Mouse (Mus musculus) adrenal gland, adult 18-20 months (tissue): ENCODE data around the gene Fxyd7. TPM values are rescaled to one million over a fixed set of nuclear protein-coding genes. Genes with fewer than 3 reads are reported as not detected.

ENCODE experiments used
- DNase-seq, 2 experiments: peaks; one replicate each; pipeline ENCODE4 v3.0.0; 2021 to 2022; ENCODE audit warnings: low spot score in 2 of 2
- total RNA-seq, 2 experiments: library from RNA; stranded (reverse); gene quantifications; 1 replicate in 1 of 2; 2 replicates in 1 of 2; pipeline ENCODE4 v1.2.3; 2021

Gene Fxyd7
- total RNA-seq, 2 experiments from 2014 or later, result 1.9 to 2.3 TPM

DNA sequence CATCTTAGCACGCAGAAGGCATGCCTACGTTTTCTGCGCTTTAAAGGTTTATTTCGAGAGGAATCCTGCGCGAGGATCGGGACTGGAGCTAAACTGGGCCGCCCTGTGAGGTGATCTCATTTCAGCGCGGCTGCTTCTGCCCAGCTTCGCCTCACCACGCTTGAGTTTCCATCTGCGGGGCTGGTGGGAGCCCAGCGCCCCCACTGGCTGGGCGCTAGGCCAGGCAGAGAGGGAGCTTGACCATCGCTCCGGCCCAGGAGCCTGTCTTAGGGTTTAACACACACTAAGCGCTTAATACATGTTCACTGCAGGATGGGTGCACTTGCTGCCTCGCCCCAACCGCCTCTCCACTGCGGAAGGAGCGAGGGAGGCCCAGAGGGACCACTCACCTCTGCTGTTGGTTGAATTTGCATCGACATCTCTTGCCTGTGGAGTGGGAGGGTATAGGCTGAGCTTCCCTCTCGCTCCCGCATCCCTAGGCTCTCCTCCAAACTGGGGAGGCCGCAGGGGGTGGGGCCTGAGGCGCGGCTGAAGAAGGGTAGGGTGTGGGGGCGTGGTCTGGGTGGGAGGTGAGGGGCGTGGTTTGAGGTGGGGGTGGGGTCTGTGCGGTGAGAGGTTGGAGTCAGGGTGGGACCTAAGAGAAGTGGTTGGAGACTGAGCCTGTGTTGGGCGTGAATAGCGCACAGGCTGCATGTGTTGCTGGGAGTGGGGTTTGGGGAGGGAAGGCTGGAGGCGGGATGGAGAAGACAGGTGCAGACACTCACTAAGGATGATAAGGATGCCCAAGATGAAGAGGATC is 1.6 kb upstream of the Fxyd7 start:
- no peak for DNase-seq

DNA sequence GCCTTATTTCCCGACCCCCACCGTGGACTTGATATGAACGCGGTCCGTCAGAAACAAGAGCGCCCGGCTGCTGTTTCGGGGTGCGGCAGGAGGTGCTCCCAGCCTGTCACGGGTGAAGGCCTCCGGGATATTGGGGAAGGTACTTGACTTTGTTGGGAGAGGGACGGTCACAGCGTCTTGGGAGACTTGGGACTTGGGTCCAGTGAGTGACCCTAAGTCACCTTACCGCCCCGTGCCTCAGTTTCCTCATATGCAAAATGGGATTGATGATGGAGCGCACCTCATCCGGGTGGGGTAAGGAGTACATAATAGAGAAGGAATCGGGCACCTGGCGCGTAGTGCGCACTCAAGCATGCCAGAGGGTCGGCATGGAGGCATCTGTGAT is 976 bp upstream of the Fxyd7 start:
- DNase-seq, result no peak

DNA sequence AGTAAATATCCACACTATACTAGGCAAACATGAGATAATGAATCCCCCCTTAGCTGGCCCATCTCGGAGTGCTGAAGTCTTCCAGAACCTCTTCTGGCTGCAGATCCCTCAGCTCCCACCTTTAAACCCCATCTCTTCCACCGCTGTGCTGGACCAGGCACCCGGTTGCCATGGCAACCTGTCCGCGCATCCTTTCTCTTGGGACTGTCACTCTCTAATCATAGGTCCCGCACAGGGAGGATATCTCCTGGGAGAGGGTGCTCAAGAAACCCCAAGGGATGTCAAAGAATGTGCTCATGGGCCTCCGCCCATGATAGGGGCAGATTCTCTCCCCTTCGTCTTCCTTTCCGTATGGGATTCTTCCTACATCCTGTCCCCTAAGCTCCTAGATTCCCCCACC is 346 bp downstream of the Fxyd7 start:
- DNase-seq, result no peak

DNA sequence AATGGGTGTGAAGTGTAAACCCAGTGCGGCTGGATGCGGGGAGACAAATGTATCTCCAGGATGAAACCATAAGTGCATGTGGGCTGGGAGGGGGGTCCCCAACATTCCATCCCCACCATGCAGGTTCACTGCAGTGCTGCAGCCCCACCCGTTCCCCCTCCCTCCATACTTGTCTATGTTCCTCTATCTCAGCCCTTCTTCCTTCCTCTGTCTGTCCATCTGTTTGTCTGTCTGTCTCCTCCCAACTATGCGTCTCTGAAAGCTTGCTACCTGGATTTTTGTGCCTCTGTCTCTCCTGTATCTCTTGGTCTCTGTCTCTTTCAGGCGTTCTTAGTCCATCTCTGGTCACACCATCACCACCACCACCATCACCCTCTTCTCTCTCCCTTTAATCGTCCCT is 780 bp downstream of the Fxyd7 start:
- DNase-seq, result no peak

DNA sequence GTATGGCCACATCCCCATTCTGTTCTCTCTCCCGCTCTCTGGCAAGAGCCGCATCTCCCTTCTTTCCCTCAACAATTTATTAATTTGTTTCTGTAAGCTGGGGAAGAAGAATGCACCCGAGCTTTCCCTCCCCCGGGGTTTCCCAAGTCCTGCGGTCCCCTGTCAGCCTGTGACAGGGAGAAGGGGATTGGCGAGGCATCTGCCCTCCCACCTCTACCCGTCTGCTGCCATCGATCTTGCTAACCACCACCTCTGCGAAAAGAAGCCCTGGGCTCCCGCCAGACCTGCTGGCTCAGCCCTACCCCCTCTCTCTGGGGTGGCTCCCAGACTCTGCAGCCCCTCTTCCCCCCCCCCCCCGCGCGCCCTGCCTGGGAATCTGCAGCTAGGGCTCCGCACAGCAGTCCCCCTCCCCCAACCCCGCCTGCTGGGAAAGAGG is 1.4 kb downstream of the Fxyd7 start:
- no peak for DNase-seq

DNA sequence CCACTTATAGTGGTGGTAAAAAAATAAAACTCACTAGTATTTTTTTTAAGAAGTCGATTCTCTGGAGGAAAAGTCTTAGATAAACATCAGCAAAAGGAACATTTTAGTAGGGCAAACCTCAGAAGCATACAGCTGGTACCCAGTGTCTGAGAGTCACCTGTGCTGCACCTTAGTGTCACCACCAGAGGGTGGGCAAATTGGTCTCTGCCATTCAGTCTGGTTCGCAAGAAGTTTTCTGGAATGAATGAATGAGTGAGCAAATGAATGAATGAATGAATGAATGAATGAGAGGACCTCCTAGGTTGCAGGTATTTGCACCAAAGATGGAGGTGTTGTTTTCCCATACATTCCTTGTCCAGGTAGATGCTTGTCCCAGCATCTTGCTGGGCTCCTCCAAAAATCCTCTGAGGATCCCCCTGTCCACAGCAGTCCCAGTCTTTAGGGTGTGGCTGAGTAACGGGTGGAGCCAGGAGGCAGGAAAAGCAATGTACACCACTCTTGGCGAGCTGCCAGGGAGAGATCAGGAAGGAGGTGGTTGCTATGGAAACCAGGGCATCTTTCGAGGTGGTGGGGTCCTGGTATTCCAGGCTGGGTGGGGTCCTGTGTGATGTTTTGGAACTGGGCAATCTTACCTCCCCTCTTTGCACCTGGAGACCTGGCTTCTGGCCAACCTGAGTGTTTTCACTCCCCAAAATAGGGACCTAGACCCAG is 2.0 kb downstream of the Fxyd7 start:
- DNase-seq, result no peak

DNA sequence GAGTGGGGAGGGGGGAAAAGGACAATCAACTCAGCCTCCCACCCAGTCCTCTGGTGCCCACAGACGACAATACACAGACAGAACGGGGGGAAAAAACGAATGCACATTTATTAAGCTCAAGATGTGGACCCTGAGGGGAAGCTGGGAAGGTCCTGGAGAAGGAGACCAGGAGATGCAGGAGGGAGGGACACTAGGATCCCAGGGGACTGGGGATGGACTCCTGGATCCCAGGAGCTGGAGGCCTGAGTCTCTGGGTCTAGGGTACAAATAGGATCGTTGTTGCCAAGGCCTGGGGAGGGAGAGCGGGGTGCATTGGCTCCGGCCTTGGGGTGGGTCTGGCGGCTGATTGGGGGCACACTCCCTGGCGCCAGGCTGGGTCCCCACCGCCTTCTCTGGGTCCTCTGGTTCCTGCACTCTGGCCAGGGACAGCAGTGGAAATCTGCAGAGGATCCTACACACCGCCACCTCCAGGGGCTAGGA is 8.8 kb downstream of the Fxyd7 start, which contains the start of gene Fxyd5:
TSS of gene Fxyd5 (minus strand) at position 51 of the 480 bp plus-strand sequence.
- no peak for DNase-seq

DNA sequence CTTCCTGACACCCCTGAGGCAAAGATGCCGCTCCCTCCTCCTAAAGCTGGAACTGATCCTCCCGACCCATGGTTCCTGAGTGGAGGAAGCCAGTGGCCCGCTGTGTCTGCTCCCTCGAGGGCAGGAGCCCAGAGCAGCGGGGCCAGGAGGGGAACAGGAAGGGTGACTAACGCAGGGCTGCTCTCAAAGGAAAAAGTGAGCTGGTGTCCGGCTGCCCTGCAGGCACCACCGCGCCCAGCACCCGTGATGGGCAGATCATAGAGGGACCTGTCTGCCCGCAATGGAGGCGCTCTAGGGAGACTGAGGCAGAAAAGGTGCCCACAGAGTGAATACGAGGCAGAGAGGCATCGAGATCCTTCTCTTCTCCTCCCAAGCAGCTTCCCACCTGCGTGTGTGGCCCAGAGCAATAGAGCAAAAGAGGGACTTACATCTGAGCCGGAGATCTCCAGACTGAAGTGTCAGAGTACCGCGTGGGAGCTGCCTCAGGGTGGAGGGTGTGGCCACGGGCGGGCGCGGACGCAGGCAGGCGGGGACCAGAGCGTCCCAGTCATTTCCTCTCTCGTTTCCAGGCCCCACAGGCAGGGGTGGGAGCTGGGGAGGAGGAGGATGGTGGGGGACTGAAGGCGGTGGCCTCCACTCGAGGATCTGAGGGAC is 9.5 kb downstream of the Fxyd7 start:
- peak; percentile 58 to 73 for DNase-seq

DNA sequence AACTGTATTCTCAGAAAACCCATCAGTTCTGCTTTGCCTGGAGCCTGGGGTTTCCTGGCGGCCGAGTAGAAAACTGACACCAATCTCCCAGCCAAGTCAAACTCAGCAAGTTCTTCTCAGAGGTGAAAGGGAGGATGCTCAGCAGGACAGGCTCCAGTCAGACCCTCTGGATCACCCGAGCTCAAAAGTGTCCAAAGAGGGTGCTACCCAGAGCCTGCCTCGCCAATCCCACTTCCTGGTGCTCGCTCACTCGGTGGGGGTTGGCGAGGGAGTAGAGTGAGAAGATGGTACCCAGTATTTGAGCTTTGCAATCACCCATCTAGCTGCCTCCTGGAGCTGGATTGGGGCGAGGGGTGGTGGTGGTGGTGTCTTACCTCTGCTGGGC is 10.3 kb downstream of the Fxyd7 start:
- DNase-seq, result no peak

DNA sequence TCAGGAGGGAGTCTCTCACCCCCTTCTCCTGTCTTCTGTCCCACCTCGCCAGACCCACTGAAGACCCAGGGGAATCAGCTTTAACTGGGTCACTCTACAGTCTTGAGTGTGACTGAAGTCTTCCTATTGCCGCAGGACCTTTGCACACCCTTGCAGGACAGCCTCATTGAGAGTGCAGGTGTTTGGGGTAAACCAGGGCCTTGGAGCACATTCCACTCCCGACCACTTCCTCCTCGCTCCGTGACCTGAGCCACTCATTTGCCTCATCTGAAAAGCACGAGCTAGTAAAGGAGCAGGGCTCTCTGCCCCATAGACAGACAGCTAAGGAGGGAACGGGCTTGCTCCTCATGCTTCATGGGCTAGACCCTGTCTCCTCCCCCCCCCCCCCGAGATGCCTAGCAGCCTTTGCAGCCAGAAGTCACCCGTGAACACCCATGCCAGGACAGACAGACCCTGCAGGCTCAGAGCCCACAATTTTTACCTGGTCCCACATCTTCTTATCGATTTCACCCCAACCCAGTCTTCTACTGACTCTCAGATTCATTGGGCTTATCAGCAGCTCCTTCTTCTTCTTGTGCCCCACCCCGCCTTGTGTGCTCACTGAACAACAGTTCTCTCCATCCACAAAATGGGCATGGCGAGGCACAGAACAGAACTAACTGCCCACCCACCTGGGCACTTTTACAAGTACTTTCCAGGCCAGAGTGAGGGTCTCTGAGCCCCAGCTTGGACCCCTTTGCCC is 10.8 kb downstream of the Fxyd7 start:
- no peak for DNase-seq

DNA sequence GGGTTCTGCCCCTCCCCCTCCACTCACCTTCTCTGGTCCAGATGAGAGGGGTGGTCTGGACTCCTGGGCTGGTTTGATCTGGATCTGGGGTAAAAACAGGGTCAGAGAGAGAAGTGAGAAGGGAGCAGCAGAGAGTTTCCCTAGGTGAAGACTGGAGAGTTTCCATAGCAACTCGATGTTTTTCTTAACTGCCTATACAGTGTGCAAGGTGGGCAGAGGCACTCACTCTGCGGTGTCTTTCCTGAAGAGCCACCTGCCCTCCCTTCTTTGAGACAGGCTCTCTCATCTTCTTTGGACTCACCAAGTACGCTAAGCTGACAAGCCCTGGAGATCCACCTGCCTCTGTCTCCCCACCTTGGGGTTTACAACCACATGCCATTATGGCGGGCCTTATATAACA is 12.3 kb downstream of the Fxyd7 start:
- DNase-seq, result no peak

DNA sequence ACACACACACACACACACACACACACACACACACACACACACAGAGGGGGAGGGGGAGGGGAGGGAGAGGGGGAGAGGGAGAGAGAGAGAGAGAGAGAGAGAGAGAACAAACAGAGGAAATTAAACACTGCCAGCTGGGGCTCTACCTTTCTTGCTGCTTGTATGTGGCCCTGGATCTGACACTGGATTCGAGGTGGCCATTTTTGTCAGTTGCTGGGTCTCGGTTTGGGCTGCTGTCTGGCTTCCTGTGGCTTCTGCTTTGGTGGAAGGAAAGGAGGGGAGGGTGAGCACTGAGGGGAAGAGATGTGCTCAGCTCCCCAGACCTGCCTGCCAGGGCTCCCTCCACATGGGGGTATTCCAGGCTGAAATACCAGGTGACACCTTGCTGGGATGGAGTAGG is 13.6 kb downstream of the Fxyd7 start:
- no peak for DNase-seq

DNA sequence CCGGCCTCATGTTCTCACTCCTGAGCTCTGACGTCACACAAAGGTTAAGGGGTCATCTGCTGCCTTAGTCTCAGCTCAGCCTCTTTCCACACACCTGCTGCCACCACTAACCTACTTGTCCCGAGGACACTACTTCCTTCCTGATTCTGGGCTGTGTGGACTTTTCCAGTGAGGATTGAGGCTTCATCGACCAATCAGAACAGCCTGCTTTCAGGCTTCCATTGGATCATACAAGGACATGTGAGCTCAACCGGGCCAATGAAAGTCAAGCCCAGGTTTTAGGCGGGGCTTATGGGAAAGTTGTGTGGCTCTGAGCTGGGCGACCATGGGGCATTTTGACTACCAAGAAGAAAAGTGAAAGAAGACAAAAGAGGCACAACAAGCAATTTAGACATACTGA is 14.3 kb downstream of the Fxyd7 start:
- DNase-seq, result no peak

DNA sequence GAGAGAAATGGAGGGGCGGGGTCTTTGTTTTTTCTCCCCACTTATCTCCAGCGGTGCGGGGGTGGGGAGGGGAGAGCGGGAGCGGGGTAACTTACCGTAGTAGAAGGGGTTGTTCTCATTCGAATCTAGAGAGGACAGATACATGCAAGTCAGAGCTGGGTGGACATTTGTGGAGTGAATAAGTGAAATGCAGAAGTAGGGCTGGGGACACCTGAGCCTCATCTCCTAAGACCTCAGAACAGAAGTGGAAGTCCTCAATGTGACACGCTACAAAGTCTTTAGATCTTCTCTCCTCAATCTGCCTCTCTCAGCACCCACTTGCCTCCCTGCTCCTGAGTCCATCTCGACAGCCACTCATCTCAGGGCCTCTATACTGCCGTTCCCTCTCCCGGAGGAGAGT is 16.0 kb downstream of the Fxyd7 start:
- DNase-seq, result no peak

DNA sequence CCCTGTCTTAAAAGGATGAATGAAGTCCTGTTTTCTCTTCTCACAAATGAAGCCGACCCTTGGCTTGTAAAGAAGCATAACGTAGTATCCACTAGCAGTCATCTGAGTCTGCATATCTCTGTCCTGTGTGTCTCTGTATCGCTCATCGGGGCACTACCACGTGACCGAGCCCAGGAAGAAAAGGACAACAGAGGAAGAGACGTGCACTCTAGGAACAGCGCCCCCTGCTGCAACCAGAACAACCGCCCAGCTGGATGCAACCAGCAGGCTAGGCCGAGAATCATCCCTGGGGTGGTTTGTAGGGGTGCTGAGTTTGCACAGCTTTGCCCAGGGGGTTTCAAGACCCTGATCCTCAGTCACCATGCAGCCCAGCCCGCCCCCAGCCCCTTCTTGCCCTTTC is 16.5 kb downstream of the Fxyd7 start:
- no peak for DNase-seq

DNA sequence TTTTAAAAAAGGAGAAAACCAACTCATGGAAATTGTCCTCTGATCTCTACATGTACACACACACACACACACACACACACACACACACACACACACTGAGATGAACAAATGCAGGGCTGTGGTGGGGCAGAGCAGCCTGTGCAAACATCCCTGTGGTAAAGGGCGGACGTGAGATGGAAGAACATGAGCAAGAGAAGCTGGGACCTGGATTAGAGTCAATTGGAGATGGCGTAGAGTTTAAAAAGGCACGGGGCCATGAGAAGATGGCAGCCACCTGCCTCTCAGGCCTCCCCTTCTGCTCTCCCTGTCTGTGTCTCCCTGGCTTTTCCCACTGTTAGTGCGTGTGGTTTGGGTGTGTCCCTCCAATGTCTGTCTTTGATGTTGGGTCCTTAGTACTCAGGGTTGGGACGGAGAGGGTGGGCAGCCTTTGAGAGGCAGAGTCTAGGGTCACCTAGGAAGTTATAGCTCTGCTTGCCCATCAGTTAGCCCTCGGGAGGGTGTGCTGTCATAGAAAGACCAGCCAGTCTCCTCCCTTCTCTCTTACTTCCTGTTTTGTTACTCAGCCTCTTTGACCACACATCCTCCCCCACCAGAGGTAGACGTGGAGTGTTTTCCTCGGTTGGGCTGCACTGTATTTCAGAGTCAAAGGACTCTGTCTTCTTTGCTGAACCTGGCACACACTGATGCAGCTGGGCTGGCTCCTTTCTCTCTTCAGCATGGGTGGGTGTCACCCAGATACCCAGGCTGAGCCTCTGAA is 17.7 kb downstream of the Fxyd7 start:
- no peak for DNase-seq

DNA sequence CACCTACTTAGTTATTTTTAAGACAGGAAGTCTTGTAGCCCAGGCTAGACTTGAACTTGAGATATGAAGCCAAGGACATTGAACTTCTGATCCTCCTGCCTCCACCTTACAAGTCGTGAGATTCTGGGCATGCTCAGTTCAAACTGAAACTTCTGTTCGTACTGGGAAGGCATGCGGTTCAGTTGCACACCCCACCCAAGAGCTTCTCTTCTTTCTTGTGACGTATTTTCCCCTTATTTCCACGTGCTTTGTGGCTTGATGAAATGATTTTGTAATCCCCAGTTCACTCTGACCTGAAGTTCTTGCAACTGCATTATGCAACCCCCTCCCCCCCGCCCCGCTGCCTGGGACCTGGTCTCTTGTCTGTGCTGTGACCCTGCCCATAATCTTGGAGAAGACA is 19.5 kb downstream of the Fxyd7 start:
- no peak for DNase-seq

DNA sequence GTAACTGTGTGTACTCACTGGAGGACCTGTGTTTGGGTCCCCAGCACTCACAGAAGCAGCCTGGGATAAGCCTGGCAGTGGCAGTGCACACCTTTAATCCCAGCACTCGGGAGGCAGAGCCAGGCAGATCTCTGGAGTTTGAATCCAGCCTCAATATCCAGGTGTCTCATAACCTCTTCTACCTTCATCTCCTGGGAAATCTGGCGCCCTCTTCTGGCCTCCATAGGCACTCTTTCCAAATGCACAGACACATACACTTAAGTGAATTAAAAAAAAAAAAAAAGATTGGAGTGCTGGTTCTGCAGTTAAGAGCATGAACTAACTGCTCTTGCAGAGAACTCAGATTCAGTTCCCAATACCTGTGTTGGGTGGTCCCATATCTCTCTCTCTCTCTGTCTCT is 20.6 kb downstream of the Fxyd7 start:
- no peak for DNase-seq

DNA sequence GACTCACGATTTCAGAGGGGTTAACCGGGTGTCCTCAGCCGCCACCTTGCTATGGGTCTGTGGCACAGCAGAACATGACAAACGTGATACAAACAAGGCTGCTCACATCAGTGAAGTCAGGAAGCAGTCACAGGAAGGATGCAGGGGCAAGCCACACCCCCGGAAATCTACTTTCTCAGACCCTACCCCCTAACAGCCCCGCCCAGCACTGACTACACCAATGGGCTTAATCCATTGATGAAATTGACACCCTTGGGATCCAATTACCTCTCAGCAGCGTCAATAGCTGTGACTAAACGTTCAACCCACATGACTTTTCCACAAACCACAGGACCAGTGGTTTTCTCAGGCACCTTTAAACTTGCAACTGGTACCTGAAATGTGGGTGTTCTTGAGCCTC is 22.7 kb downstream of the Fxyd7 start:
- DNase-seq, result no peak

DNA sequence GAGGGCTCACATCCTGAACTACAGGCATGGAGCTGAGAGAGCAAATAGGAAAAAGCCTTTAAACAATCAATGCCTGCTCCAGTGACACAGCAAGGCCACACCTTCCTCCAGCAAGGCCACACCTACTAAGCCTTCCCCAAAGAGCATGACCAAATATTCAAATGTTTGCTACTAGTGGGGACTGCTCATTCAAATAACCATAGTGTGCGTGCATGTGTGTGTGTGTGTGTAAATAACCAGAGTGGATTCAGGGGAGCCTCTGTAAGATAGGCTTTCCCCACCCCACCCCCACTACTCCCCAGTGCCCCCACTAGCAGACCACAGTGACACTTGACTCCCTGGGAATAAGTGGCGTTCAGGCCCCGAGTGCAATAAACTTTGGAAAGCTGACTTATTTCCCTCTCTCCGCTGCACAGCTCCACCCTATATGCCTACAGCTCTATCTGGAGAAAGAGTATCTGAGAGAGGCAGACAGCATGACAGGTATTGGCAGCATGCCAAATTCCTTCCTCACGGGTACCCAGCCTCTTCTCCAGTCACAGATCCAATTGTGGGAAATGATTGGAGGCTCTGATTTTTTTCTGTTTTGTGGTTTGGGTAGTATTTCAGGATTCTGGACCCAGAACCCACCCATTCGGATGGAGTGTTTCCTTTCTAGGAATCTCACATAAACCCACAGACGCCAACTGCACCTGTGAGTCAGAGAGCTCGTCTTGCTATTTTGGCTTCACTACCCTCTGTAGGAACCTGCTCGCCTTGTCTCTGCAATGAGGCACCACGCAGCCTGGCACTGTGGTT is 34.0 kb downstream of the Fxyd7 start:
- no peak for DNase-seq
